Mouse (Mus musculus) midbrain, embryonic 15.5 days (tissue): ENCODE measurements around the gene Tmem110. TPM values are rescaled to one million over a fixed set of nuclear protein-coding genes. Genes with fewer than 3 reads are reported as not detected.

Experiments
- ATAC-seq: fragments of 200-750 bp; cut with Nextera tagmentation; replicated peaks from 2 replicates; pipeline ENCODE4 v1.8.0; 2017; ENCODE audit warnings: moderate TSS enrichment
- H3K27ac ChIP-seq: fragments of 300-500 bp; sonication (generic); 2 replicates; pipeline ENCODE4 v1.5.1; 2015; ENCODE audit warnings: mild to moderate bottlenecking, inconsistent platforms
- H3K27me3 ChIP-seq: fragments of 300-500 bp; sonication (generic); replicated peaks from 2 replicates; pipeline ENCODE4 v1.6.1; 2015; ENCODE audit warnings: inconsistent platforms
- H3K36me3 ChIP-seq: fragments of 300-500 bp; sonication (generic); replicated peaks from 2 replicates; pipeline ENCODE4 v1.6.1; 2015; ENCODE audit warnings: inconsistent platforms
- H3K4me1 ChIP-seq: fragments of 300-500 bp; sonication (generic); 2 replicates; pipeline ENCODE4 v1.6.1; 2015; ENCODE audit warnings: inconsistent platforms
- H3K4me2 ChIP-seq: fragments of 300-500 bp; sonication (generic); 2 replicates; pipeline ENCODE4 v1.6.1; 2015; ENCODE audit warnings: inconsistent platforms, mild to moderate bottlenecking, moderate library complexity
- H3K4me3 ChIP-seq: fragments of 300-500 bp; sonication (generic); 2 replicates; pipeline ENCODE4 v1.5.1; 2015; ENCODE audit warnings: mild to moderate bottlenecking, inconsistent platforms
- H3K9ac ChIP-seq: fragments of 300-500 bp; sonication (generic); 2 replicates; pipeline ENCODE4 v1.6.1; 2015; ENCODE audit warnings: mild to moderate bottlenecking, inconsistent platforms
- H3K9me3 ChIP-seq: fragments of 300-500 bp; sonication (generic); 2 replicates; pipeline ENCODE4 v1.6.1; 2016; ENCODE audit warnings: inconsistent platforms
- WGBS: fragments of 180-500 bp; shearing (Covaris S2); methylation state at CpG from one replicate; pipeline ENCODE4 v1.1.7; 2015; ENCODE audit warnings: mixed read lengths; 5-methylcytosine and 5-hydroxymethylcytosine counted together
- polyA plus RNA-seq: library from polyadenylated mRNA; unstranded; fragments of >200 nt; fragmentation: Nextera tagmentation; extraction: Ambion mirVana; gene quantifications from 2 replicates; pipeline ENCODE4 v1.2.1, GENCODE M21; 2015

The Tmem110 gene
- polyA plus RNA-seq, result 21.4 and 22.7 TPM in 2 replicates

GRCm38 (mm10) chr14:30825476-30826131, at the start of gene Tmem110:
TSS of gene Tmem110 (plus strand) at chr14:30825590.
- no peaks in the 10 kb centered on the region for H3K9me3 ChIP-seq
- no peaks in the 10 kb centered on the region for H3K36me3 ChIP-seq
- no peaks in the 10 kb centered on the region for H3K27me3 ChIP-seq
- H3K4me3 ChIP-seq, result peak within 1 kb of the TSS; percentile 96
- peaks cover 27% of the 10 kb centered on the region for H3K4me1 ChIP-seq
- peak; percentile 98 for ATAC-seq
- H3K4me2 ChIP-seq, result peak within 1 kb of the TSS; percentile 86
- peak within 1 kb of the TSS; percentile 93 for H3K9ac ChIP-seq
- under 1% methylated on average over 63 of the region's 68 CpGs for WGBS
- H3K27ac ChIP-seq, result peak within 1 kb of the TSS; percentile 80

- H3K9ac ChIP-seq, result no peak overlapping the region
- H3K27ac ChIP-seq, result no peak overlapping the region
- H3K9me3 ChIP-seq, result no peaks in the 10 kb centered on the region
- 95% methylated on average over 6 of the region's 6 CpGs for WGBS
- ATAC-seq, result no peak
- peaks cover 19% of the 10 kb centered on the region; the same call in 1 of the 2 replicates for H3K36me3 ChIP-seq
- H3K27me3 ChIP-seq, result no peaks in the 10 kb centered on the region
- H3K4me3 ChIP-seq, result no peak overlapping the region
- no peaks in the 10 kb centered on the region for H3K4me1 ChIP-seq
- H3K4me2 ChIP-seq, result no peak overlapping the region
These were observed 40.8 kb upstream of the Tmem110 start for GRCm38 (mm10) chr14:30784614-30785013.

- 62% methylated on average over 1 of the region's 1 CpGs for WGBS
- Histone ChIP-seq H3K9ac (no peak overlapping the region), H3K27ac (no peak overlapping the region), H3K27me3 (no peaks in the 10 kb centered on the region), H3K36me3 (peaks cover 18% of the 10 kb centered on the region; the same call in 1 of the 2 replicates), H3K9me3 (no peaks in the 10 kb centered on the region), H3K4me2 (no peak overlapping the region), H3K4me3 (no peak overlapping the region), H3K4me1 (no peaks in the 10 kb centered on the region)
- ATAC-seq, result no peak
These were observed 35.9 kb upstream of the Tmem110 start for GRCm38 (mm10) chr14:30789471-30789870.

GRCm38 (mm10) chr14:30792871-30793270, 32.5 kb upstream of the Tmem110 start:
- Histone ChIP-seq H3K4me2 (no peak overlapping the region), H3K9ac (no peak overlapping the region), H3K4me3 (no peak overlapping the region), H3K9me3 (no peaks in the 10 kb centered on the region), H3K27me3 (no peaks in the 10 kb centered on the region), H3K4me1 (no peaks in the 10 kb centered on the region), H3K27ac (no peak overlapping the region), H3K36me3 (peaks cover 6% of the 10 kb centered on the region; the same call in 1 of the 2 replicates)
- WGBS, result 88% methylated on average over 3 of the region's 3 CpGs
- ATAC-seq, result no peak

GRCm38 (mm10) chr14:30801756-30802155, 23.6 kb upstream of the Tmem110 start:
- Histone ChIP-seq H3K4me2 (no peak overlapping the region), H3K4me3 (no peak overlapping the region), H3K9me3 (no peaks in the 10 kb centered on the region), H3K4me1 (no peaks in the 10 kb centered on the region), H3K27me3 (no peaks in the 10 kb centered on the region), H3K9ac (no peak overlapping the region), H3K27ac (no peak overlapping the region), H3K36me3 (peaks cover 14% of the 10 kb centered on the region; the same call in 1 of the 2 replicates)
- WGBS, result 94% methylated on average over 2 of the region's 2 CpGs
- ATAC-seq, result no peak

GRCm38 (mm10) chr14:30821136-30821535, 4.3 kb upstream of the Tmem110 start:
- 84% methylated on average over 3 of the region's 3 CpGs for WGBS
- Histone ChIP-seq H3K27me3 (no peaks in the 10 kb centered on the region), H3K4me1 (peaks cover 7% of the 10 kb centered on the region), H3K9me3 (no peaks in the 10 kb centered on the region), H3K4me2 (no peak overlapping the region), H3K9ac (no peak overlapping the region), H3K4me3 (no peak overlapping the region), H3K36me3 (peaks cover 18% of the 10 kb centered on the region; the same call in 1 of the 2 replicates), H3K27ac (no peak overlapping the region)
- ATAC-seq, result no peak

- Histone ChIP-seq H3K4me2 (no peak overlapping the region), H3K4me3 (no peak overlapping the region), H3K9me3 (no peaks in the 10 kb centered on the region), H3K4me1 (peaks cover 27% of the 10 kb centered on the region), H3K9ac (no peak overlapping the region), H3K27ac (no peak overlapping the region), H3K27me3 (no peaks in the 10 kb centered on the region), H3K36me3 (0 out of 2 replicates have a peak, but pooled peaks cover 2% of the 10 kb centered on the region)
- no peak for ATAC-seq
- WGBS, result 78% methylated on average over 6 of the region's 6 CpGs
These were observed 864 bp upstream of the Tmem110 start for GRCm38 (mm10) chr14:30824456-30824995.

- no peaks in the 10 kb centered on the region for H3K27me3 ChIP-seq
- H3K4me1 ChIP-seq, result peaks cover 27% of the 10 kb centered on the region
- peak overlapping the region; percentile 93 for H3K9ac ChIP-seq
- H3K27ac ChIP-seq, result peak overlapping the region; percentile 80; the same call in 1 of the 2 replicates
- peak; percentile 40; the same call in 1 of the 2 replicates for ATAC-seq
- H3K4me3 ChIP-seq, result peak overlapping the region; percentile 96
- WGBS, result 30% methylated on average over 5 of the region's 5 CpGs
- H3K9me3 ChIP-seq, result no peaks in the 10 kb centered on the region
- H3K36me3 ChIP-seq, result no peaks in the 10 kb centered on the region
- H3K4me2 ChIP-seq, result peak overlapping the region; percentile 86
These were observed 342 bp upstream of the Tmem110 start for GRCm38 (mm10) chr14:30825021-30825475.

GRCm38 (mm10) chr14:30826174-30827140, 1.1 kb downstream of the Tmem110 start:
- Histone ChIP-seq H3K27ac (peak overlapping the region; percentile 80; the same call in 1 of the 2 replicates), H3K9ac (peak overlapping the region; percentile 93), H3K4me3 (peak overlapping the region; percentile 96), H3K4me2 (peak overlapping the region; percentile 86), H3K27me3 (no peaks in the 10 kb centered on the region), H3K4me1 (peaks cover 27% of the 10 kb centered on the region), H3K36me3 (no peaks in the 10 kb centered on the region), H3K9me3 (no peaks in the 10 kb centered on the region)
- WGBS, result 18% methylated on average over 17 of the region's 17 CpGs
- peak; percentile 50 for ATAC-seq

GRCm38 (mm10) chr14:30827480-30827879, 2.1 kb downstream of the Tmem110 start:
- Histone ChIP-seq H3K27me3 (no peaks in the 10 kb centered on the region), H3K4me2 (no peak overlapping the region)
- 79% methylated on average over 4 of the region's 4 CpGs for WGBS

GRCm38 (mm10) chr14:30828077-30828476, 2.7 kb downstream of the Tmem110 start:
- Histone ChIP-seq H3K27ac (no peak overlapping the region), H3K27me3 (no peaks in the 10 kb centered on the region), H3K9ac (no peak overlapping the region), H3K4me1 (peaks cover 27% of the 10 kb centered on the region), H3K4me2 (no peak overlapping the region), H3K9me3 (no peaks in the 10 kb centered on the region), H3K4me3 (no peak overlapping the region), H3K36me3 (no peaks in the 10 kb centered on the region)
- 94% methylated on average over 4 of the region's 4 CpGs for WGBS
- no peak for ATAC-seq

More at GRCm38 (mm10) chr14:30827480-30827879, 2.1 kb downstream of the Tmem110 start:
- Histone ChIP-seq H3K9ac (no peak overlapping the region), H3K36me3 (no peaks in the 10 kb centered on the region), H3K4me3 (no peak overlapping the region), H3K27ac (no peak overlapping the region), H3K4me1 (peaks cover 27% of the 10 kb centered on the region), H3K9me3 (no peaks in the 10 kb centered on the region)
- no peak for ATAC-seq
